Mouse (Mus musculus) B cell, adult 2 months (primary cell): Measurements from ENCODE around the gene Gm11146.

ENCODE experiments used
- DNase-seq, 2 experiments: peaks; one replicate each; pipeline ENCODE4 v3.0.0; 2022

The Gm11146 gene

GRCm38 (mm10) chr16:77556446-77557105 lies 45.3 kb downstream of the Gm11146 start:
- no peak for DNase-seq

- no peak for DNase-seq
Measured at GRCm38 (mm10) chr16:77551051-77551450, 50.8 kb downstream of the Gm11146 start.
